Mouse (Mus musculus): ENCODE measurements around the gene Bcl2l14.

Gene Bcl2l14

DNA sequence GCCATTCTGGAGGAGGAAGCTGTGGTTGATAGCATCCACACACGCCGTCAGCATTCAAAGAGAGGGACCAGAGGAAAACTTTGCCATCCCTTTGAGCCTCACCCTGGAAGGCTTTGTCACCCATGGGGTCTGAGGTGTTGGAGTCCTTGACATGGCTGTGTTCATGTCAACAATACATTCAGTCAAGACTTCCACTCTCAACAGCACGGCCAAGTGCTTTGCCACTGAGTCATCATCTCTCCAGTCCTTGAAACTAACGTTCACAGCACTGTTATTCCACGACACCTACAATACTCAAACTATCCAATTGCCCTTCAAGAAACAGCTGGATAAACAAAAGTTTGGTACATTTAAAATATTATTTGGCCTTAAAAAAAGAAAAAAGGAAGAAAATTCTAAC is 46.1 kb downstream of the Bcl2l14 start:
- DNase-seq (ENCODE audit: extremely low read depth, low read depth, low spot score) = no peak

DNA sequence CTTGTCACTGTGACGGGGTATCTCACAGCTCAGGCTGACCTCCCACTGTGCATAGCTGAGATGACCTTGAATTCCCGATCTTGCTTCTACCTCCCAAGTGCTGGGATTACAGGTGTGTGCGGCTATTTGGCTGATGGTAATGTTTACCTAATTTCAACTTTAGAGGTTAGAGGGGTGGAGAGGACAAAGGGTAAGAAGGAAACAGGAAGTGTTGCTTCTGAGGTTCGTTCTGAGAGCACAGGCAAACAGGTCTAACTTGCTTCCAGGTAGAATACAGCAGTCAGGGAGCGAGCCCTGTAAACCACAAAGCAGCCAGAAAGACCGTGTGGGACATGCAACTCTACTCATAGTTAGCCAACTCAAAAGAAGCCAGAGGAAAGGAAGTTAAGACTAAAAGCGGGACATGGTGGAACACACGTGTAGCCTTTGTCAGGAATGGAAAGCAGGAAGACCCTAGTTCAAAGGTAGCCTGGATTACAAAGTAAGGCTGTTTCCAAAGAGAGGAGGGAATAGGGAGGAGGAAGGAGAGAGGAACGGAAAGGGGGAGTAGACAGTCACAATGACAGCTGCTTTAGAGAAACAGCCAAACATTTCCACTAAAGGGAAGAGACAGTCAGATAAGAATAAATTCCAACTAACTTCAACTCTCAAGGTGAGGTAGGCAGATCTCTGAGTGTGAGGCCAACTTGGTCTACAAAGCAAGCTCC is 47.2 kb downstream of the Bcl2l14 start:
- DNase-seq (ENCODE audit: extremely low read depth, low read depth, low spot score) = no peak

DNA sequence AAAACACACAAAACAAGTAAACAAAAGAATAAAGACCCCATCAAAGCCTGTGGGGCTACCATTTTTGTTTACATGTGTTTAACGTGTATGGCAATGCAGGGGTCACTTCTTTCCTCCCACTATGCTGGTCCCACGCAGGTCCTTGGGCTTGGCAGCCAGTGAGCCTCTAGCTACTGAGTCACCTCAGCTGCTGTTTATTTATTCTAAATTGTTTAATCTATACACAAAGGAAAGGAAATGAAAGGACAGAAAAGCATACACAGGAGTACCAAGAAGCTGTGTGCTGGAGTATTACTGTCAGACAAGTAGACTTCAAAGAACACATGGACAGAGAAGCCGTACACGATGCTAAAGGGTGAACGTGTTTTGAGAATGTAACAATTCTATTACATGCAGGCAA is 47.8 kb downstream of the Bcl2l14 start:
- DNase-seq (ENCODE audit: extremely low read depth, low read depth, low spot score) = no peak

DNA sequence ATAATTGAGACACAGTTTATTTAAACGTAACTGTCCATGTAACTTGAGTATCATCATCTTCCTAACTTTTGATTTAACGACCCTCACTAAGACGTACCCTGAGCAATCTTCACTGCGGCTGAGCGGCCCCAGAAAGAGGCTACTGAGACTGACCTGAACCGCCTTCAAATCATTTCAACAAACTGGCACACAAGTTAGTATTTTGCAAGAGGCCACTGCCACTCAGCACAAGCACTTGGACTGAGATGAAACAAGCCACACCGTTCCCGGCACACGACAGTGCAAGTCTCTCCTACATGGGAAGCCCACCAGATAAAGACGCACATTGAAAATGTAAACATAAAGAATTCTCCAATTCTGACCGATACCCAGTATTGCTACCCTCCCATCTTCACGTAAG is 52.3 kb downstream of the Bcl2l14 start:
- DNase-seq (ENCODE audit: extremely low read depth, low read depth, low spot score) = no peak

DNA sequence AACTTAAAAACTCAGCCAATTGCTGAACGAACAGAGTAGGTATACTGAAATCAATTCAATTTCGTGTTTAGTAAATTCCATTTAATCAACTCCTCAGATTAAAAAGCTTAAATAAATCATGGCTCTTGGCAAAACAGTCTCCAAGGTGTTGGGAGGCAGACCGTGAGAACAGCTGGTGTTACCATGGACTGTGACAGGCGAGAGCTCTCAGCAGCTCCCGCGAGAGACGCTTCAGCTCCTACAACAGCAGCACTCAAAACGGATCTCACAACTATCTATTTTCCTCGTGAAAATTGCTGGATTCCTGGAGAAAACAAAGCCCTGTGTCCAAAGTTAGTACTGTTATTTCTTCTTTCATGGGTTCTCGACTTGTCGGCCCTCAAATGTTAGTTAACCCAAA is 53.8 kb downstream of the Bcl2l14 start:
- DNase-seq (ENCODE audit: extremely low read depth, low read depth, low spot score) = no peak

DNA sequence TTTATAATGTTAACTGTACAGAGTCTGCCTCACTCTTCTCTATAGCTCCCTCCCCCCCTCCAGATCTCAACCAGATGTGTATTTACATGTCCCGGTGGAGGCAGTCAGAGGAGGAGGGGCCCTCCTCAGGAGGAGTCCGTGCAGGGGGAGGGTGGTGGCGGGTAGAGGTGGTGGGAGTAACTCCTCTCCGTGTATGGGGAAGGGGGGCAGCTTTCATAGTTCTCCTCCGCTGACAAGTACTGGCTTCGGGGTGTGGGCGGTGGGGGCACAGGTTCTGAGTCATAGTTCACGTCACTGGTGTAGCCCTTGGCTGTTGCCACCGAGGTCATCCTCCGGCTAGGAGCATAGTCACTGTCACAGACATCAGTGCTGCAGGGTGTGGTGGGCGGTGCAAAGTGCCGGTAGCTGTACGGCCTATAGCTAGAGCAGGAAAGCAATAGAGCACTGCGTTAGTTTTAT is 54.6 kb downstream of the Bcl2l14 start:
- no peak for DNase-seq (ENCODE audit: extremely low read depth, low read depth, low spot score)

DNA sequence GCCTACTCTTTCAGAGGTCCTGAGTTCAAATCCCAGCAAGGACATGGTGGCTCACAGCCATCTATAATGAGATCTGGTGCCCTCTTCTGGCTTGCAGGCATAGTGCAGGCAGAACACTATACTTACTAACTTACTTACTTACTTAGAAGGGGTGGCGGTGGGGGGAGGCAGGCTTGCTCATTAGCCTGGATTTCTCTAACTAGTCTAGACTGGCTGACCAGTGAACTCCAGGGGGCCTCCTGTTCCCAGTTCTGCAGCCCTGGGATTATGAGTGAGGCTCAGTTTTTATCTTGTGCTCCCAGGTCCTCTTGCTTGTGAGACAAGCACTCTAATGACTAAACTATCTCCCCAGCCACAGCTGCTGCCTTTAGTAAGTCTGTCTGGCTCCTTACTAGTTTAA is 58.0 kb downstream of the Bcl2l14 start:
- DNase-seq (ENCODE audit: extremely low read depth, low read depth, low spot score) = no peak

DNA sequence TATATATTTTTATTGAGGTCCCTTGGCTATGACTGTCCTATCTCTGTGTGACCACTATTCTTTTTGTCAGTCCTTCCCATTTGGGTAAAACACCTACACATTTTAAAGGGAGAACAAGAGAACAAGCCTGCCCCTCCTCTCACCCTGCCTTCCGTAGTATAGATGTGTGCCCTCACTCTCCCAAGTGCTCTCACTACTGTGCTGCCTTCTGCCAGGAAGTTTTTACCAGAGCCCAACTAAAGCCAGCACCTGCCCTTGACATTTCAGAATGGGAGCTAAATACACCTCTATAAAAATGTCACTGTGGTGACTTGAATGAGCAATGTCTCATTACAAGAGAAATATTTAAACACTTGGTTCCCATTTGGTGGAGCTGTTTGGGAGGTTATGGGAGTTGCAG is 62.3 kb downstream of the Bcl2l14 start:
- no peak for DNase-seq (ENCODE audit: extremely low read depth, low read depth, low spot score)

DNA sequence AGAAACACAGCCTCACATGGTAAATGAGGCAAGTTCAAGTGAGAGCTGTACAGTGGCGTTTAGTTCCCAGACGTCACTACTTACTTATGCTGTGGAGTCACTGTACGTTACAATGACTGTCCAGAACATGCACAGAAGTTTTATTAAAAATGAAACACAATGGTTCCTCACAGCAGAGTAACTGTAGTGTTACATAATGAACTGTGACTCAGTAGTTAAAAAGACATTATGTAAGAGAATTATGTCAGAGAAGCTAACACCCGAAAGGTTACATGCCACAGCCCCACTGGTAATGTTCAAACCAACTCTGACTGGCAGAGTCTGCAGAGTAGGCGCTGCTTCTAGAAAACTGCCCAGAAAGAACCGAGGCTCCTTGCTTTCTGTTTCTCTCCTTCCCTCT is 65.1 kb downstream of the Bcl2l14 start:
- DNase-seq (ENCODE audit: extremely low read depth, low read depth, low spot score) = no peak

DNA sequence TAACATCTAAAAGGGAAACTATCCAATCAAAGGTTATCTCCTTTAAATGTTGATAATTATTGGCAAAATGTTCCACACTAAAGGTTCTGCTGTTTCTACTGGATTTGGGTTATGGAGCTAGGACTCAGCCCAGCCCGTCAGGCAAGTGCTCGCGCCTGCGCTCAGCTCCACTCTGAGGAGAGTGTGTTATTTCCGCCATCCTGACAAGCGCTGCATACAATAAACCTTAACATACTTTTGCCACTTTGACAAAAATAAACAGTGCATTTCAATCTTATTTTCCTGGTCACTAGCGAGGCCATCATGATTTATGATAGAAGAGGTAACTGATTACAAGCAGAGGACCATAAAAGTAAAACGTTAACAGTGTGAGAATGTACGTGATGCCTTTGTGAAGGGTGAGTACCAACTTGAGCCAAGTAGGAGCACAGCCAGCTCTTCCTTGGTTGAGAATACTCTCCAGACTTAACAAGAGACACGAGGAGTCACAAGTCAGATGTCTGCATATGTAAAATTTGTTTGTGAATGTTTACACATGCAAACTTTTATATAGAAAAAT is 70.6 kb downstream of the Bcl2l14 start:
- no peak for DNase-seq (ENCODE audit: extremely low read depth, low read depth, low spot score)

DNA sequence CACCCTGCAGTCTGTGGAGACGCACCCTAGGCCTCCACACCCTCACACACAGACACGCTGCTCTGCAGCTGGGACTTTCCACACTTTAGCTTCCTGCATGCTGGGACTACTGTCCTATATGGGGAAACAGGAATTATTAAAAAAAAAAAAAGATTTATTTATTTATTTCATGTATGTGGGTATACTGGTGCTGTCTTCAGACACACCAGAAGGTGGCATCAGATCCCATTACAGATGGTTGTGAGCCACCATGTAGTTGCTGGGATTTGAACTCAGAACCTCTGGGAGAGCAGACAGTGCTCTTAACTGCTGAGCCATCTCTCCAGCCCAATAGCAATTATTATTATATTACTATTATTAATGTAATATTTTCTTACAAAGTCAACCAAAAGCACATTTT is 73.2 kb downstream of the Bcl2l14 start:
- no peak for DNase-seq (ENCODE audit: extremely low read depth, low read depth, low spot score)

DNA sequence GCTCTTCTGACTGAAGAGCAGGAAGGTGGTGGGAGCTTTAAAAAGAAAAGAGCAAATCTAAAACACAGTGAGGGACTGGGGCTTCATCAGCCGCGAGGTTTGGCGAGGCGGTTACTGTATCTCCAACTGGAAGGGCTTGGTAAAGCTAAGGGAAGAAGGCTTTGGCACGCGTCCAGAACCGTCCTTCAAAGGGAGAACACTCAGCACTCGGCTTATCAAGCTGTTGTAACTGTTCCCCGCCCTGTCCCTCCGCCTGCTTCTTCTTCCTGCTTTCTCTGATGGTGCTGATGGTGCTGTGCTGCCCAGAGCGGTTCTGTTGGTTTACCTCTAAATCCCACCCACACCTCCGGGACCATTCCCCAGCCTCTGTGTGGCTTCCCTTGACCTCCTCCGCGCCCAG is 74.7 kb downstream of the Bcl2l14 start:
- DNase-seq (ENCODE audit: extremely low read depth, low read depth, low spot score) = no peak

DNA sequence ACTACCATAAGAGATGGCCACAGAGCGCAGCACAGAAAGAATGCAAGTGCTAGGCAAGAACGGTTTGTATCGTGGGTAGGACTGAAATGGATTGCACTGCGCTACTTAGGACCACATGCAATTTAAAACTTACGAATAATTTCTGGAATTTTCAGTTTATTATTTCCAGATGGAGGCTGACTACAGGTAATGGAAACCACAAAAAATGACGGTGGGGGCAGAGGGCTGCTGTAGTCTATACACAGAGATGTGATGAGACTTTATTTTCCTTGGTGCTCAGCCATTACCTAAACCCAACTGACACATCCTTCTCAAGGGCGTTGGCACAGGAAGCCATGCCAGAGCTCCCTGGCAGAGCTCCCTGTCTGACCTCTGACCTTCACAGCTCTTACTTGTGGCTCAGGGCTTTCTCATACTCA is 77.0 kb downstream of the Bcl2l14 start:
- DNase-seq (ENCODE audit: extremely low read depth, low read depth, low spot score) = no peak

DNA sequence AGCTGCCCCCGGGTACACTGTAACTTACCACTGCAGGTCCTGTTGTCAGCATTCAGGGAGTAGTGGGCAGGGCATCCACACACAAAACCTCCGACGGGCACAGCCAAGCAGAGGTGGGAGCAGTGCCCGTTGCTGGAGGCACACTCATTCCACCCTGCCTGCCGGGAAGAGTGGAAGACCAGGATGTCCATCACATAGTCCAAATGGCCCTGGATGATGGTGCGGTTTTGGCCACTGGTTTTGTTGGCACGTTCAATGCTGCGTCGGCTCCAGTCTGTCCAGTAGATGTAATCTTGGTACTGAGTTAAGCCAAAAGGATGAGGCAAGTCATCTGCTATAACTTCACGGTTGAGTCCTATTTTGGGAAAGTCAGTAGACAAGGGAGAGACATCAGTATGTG is 83.4 kb downstream of the Bcl2l14 start:
- DNase-seq (ENCODE audit: extremely low read depth, low read depth, low spot score) = no peak

DNA sequence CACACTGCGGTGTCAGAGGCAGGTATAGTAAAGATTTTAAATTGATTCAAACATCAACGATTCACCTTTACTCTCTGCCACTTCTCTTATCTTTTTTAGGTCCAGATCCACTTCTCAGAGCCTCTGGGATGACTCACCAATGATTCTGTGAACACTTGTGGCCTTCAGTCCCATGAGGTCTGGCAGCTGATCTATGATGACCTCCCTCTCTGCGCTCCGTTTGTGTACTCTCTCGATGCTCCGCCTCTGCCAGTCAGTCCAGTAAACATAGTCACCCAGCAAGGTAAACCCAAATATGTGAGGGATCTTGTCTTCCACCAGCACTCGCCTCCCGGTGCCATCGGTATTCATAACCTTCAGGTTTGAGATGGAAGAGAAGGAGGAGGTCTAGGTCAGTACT is 90.2 kb downstream of the Bcl2l14 start:
- no peak for DNase-seq (ENCODE audit: extremely low read depth, low read depth, low spot score)
